Comparison of ENCODE assay signal across 9 mouse cellular contexts in the genomic region with DNA sequence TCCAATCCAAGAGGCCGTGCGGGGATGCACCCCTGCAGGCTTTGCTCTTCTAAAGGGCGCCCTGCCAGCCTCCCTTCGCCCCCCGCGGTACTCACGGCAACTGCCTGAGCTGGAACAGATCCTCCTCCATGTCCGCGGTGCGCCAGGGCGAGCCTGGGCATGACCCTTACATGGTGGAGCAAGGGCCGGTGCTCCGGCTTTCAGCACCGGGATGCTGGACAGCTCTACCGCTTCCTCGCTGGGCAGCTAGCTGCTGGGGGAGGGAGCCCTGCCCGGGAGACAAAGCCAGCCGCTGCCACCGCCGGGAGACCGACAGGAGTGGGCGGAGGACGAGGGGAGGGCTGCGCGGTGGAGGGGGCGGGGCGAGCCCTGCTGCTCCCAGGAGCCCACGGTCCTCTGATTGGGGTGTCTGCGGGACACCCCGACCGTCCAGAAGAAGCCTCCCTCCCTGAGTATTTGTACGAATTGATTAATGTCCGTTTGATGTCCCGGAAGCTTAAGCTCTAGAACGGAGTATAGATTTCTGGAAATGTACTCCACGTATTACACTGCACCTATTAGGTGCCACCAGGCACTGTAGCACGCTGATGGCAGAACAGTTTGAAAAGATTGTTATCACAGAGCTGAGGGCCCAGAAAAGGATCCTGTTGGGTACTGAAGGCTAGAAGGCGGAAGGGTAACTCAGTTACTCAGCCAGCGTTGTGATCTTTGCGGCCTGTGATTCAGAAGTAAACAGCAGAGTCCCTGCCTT. TPM values are rescaled to one million over a fixed set of nuclear protein-coding genes. Genes with fewer than 3 reads are reported as not detected.
DNase-seq lines count a peak whose midpoint lies in the region; ATAC-seq and TF ChIP-seq lines count a peak whose summit lies in the region.
"Had no signal": no experiment of that assay in that cellular context is flagged by ENCODE, and none has a peak within 500 bp of the region (broad histone marks: within the 10 kb centered on the region; RNA-seq: fewer than 3 reads in every experiment).

A gene (minus strand): TSS at position 514 of the 751 bp plus-strand sequence.

- WGBS in hindbrain, embryonic 14.5 days = 2% methylated on average over 40 of the region's 40 CpGs

- H3K4me2 ChIP-seq in hindbrain, embryonic 14.5 days (replicated peaks) = peak within 1 kb of the TSS; percentile 63

- no peaks in the 10 kb centered on the region for H3K36me3 ChIP-seq in hindbrain, embryonic 14.5 days (replicated peaks; ENCODE audit: control insufficient read depth, insufficient read depth)

- H3K9ac ChIP-seq in hindbrain, embryonic 14.5 days = peak within 1 kb of the TSS; percentile 91

- peaks cover 40% of the 10 kb centered on the region for H3K27me3 ChIP-seq in Patski
- no peaks in the 10 kb centered on the region for H3K27me3 ChIP-seq in hindbrain, embryonic 14.5 days (ENCODE audit: control insufficient read depth, insufficient read depth, low read length)

- TF ChIP-seq CTCF in Patski (IDR thresholded peaks at IDR 0.05) = no peak

- H3K4me3 ChIP-seq in hindbrain, embryonic 14.5 days (replicated peaks; ENCODE audit: low read length) = peak within 1 kb of the TSS; percentile 59
- H3K4me3 ChIP-seq: erythroblast, embryonic 14.5 days had no signal

- peak; percentile 38 for DNase-seq in Patski (ENCODE audit: low read depth, low spot score)
- DNase-seq in cerebellum, postnatal 10 days = peak; percentile 90 to 91
- peak; percentile 64 to 71 for DNase-seq in frontal cortex, postnatal 14 days (ENCODE audit: low spot score in 2 of 2)
- DNase-seq in hindbrain, embryonic 14.5 days (ENCODE audit: low spot score) = peak; percentile 72
- DNase-seq in layer of hippocampus, postnatal 25 days (ENCODE audit: extremely low spot score in 1 of 2, low spot score in 1 of 2) = peak; percentile 74 to 79
- DNase-seq in lung, postnatal 14 days = peak; percentile 81
- DNase-seq in retina, embryonic 14.5 days (ENCODE audit: low spot score) = peak; percentile 83
- DNase-seq in urinary bladder, postnatal 14 days (ENCODE audit: low spot score) = peak; percentile 78

- in situ Hi-C loops in Patski (cut with MboI; ENCODE audit: low pct_unique_long_range_greater_than_20kb) = no loop called here

- peaks cover 14% of the 10 kb centered on the region for H3K4me1 ChIP-seq in hindbrain, embryonic 14.5 days (replicated peaks; ENCODE audit: control insufficient read depth, insufficient read depth, low read length)

- POLR2A ChIA-PET in Patski (lab: Charles Lee) = interaction anchor here (1.0 kb wide), 1 partner anchor 9 kb away, joined by 3 read pairs; no protein-coding TSS in a partner anchor

- ATAC-seq in Patski = peak; percentile 70
- ATAC-seq in hindbrain, embryonic 14.5 days (ENCODE audit: low FRiP score) = peak; percentile 86

- H3K27ac ChIP-seq in hindbrain, embryonic 14.5 days = peak within 1 kb of the TSS; percentile 93

- CTCF ChIA-PET in Patski (lab: Charles Lee) = interaction anchor here (1.5 kb wide), 1 partner anchor 39 kb away, joined by 4 read pairs; no protein-coding TSS in a partner anchor

- no peaks in the 10 kb centered on the region for H3K9me3 ChIP-seq in hindbrain, embryonic 14.5 days (ENCODE audit: control insufficient read depth, low read length)

RNA-seq across cellular contexts. Expression of the gene that starts here (rescaled TPM):
- 0.06 TPM for polyA plus RNA-seq in Patski (2021)
- 83.0 and 87.8 TPM in 2 replicates for polyA plus RNA-seq in hindbrain, embryonic 14.5 days (2014; fragmentation: Nextera tagmentation; extraction: Ambion mirVana)
- 100 to 1,000 TPM; 169 to 187 TPM for total RNA-seq in layer of hippocampus, postnatal 25 days (2021)
- polyA plus RNA-seq: erythroblast, embryonic 14.5 days had no signal

Comparison
In these comparisons a context has a peak if more than half of its experiments do, and no peak if none do; other contexts are left out.
1. Peak in every context shown above with its lines: DNase-seq, ATAC-seq, H3K4me3 ChIP-seq and H3K27ac ChIP-seq.
2. RNA of the gene that starts here (polyA plus RNA-seq): 83.0 to 87.8 TPM in hindbrain, embryonic 14.5 days; 0.06 TPM in Patski (single experiment); every median in the first group is over 10 times any median in the second.
3. Peak in DNase-seq and ATAC-seq in Patski; RNA of the gene not detected or under 1 TPM.
4. DNase-seq: peak in every context shown above with its lines; median percentile 90 in cerebellum, postnatal 10 days; 83 in retina, embryonic 14.5 days; 81 in lung, postnatal 14 days; 78 in urinary bladder, postnatal 14 days; 76 in layer of hippocampus, postnatal 25 days; 72 in hindbrain, embryonic 14.5 days; 68 in frontal cortex, postnatal 14 days; 38 in Patski.